ENCODE assay signal across 8 mouse cellular contexts in genomic region chr15:85576110-85576509, GRCm38 (mm10). TPM values are rescaled to one million over a fixed set of nuclear protein-coding genes. Genes with fewer than 3 reads are reported as not detected.
DNase-seq lines count a peak whose midpoint lies in the region; ATAC-seq and TF ChIP-seq lines count a peak whose summit lies in the region.

No protein-coding gene starts in this region.

- ATAC-seq in heart, embryonic 11.5 days (replicated peaks; ENCODE audit: insufficient number of reproducible peaks, low FRiP score, low TSS enrichment): no peak
- ATAC-seq in forebrain, embryonic 16.5 days: no peak
- no peak for ATAC-seq in midbrain, embryonic 13.5 days

- intact Hi-C loops in heart, postnatal 36 days (cut with DNase I): no loop called here
- intact Hi-C loops in left cerebral cortex, postnatal 25 days (cut with DNase I): loop anchor here (5.0 kb wide), 1 partner anchor 174 kb away; no protein-coding TSS in a partner anchor

- H3K27me3 ChIP-seq in heart, embryonic 11.5 days (ENCODE audit: control insufficient read depth, insufficient read depth, low read length): peaks cover 84% of the 10 kb centered on the region
- H3K27me3 ChIP-seq in ES-Bruce4 (ENCODE audit: control insufficient read depth, insufficient read depth, low read length, poor library complexity, severe bottlenecking): peaks cover 23% of the 10 kb centered on the region
- H3K27me3 ChIP-seq in forebrain, embryonic 16.5 days (replicated peaks; ENCODE audit: control insufficient read depth, insufficient read depth, low read length): peaks cover 21% of the 10 kb centered on the region
- H3K27me3 ChIP-seq in midbrain, embryonic 13.5 days: peaks cover 79% of the 10 kb centered on the region

- DNase-seq in heart, postnatal 36 days: no peak
- DNase-seq in cerebellum, adult 18-20 months: no peak
- no peak for DNase-seq in layer of hippocampus, postnatal 25 days (ENCODE audit: extremely low spot score in 1 of 2, low spot score in 1 of 2)
- DNase-seq in left cerebral cortex, postnatal 25 days (ENCODE audit: low spot score in 2 of 2): no peak

- H3K9ac ChIP-seq in heart, embryonic 11.5 days (ENCODE audit: low read depth, low read length): no peak overlapping the region
- H3K9ac ChIP-seq in ES-Bruce4 (ENCODE audit: low read depth, poor library complexity, severe bottlenecking): peak overlapping the region; percentile 36
- H3K9ac ChIP-seq in forebrain, embryonic 16.5 days (replicated peaks; ENCODE audit: low read depth, low read length): peak overlapping the region; percentile 62
- H3K9ac ChIP-seq in midbrain, embryonic 13.5 days (replicated peaks): peak overlapping the region; percentile 71

- H3K27ac ChIP-seq in heart, embryonic 11.5 days (ENCODE audit: low read depth, low read length): no peak overlapping the region
- no peak overlapping the region for H3K27ac ChIP-seq in ES-Bruce4 (ENCODE audit: insufficient read depth, low read length)
- H3K27ac ChIP-seq in forebrain, embryonic 16.5 days (ENCODE audit: low read length): peak overlapping the region; percentile 75
- H3K27ac ChIP-seq in midbrain, embryonic 13.5 days: peak overlapping the region; percentile 69; the same call in 1 of the 2 replicates

- WGBS in heart, embryonic 11.5 days (ENCODE audit: insufficient replicate concordance): 2% methylated on average over 20 of the region's 20 CpGs
- WGBS in forebrain, embryonic 16.5 days: 1% methylated on average over 20 of the region's 20 CpGs
- WGBS in midbrain, embryonic 13.5 days: 0% methylated on average over 20 of the region's 20 CpGs

- TF ChIP-seq EP300 in ES-Bruce4 (IDR thresholded peaks at IDR 0.05; ENCODE audit: insufficient read depth, low read depth, low read length): no peak

- no peak for TF ChIP-seq CTCF in ES-Bruce4 (IDR thresholded peaks at IDR 0.05; ENCODE audit: low read depth, low read length)

- peak overlapping the region; percentile 59 for H3K4me2 ChIP-seq in heart, embryonic 11.5 days
- peak overlapping the region; percentile 96 for H3K4me2 ChIP-seq in forebrain, embryonic 16.5 days (ENCODE audit: low read length)
- peak overlapping the region; percentile 95 for H3K4me2 ChIP-seq in midbrain, embryonic 13.5 days (replicated peaks)

- peaks cover 14% of the 10 kb centered on the region for H3K4me1 ChIP-seq in heart, embryonic 11.5 days (ENCODE audit: control insufficient read depth, insufficient read depth, low read length)
- no peaks in the 10 kb centered on the region for H3K4me1 ChIP-seq in ES-Bruce4 (ENCODE audit: control insufficient read depth, insufficient read depth, low read length)
- H3K4me1 ChIP-seq in forebrain, embryonic 16.5 days (replicated peaks; ENCODE audit: control insufficient read depth, insufficient read depth, low read length): peaks cover 65% of the 10 kb centered on the region
- H3K4me1 ChIP-seq in midbrain, embryonic 13.5 days (replicated peaks): peaks cover 72% of the 10 kb centered on the region

- H3K4me3 ChIP-seq in heart, embryonic 11.5 days (ENCODE audit: low read depth, low read length): peak overlapping the region; percentile 29; the same call in 1 of the 2 replicates
- H3K4me3 ChIP-seq in ES-Bruce4 (ENCODE audit: low read depth, low read length): peak overlapping the region; percentile 48
- peak overlapping the region; percentile 70 for H3K4me3 ChIP-seq in forebrain, embryonic 16.5 days (replicated peaks; ENCODE audit: low read length)
- H3K4me3 ChIP-seq in midbrain, embryonic 13.5 days (replicated peaks): peak overlapping the region; percentile 73

- TF ChIP-seq POLR2A in ES-Bruce4 (IDR thresholded peaks at IDR 0.05; ENCODE audit: insufficient read depth, low read length): no peak

- H3K9me3 ChIP-seq in heart, embryonic 11.5 days (replicated peaks; ENCODE audit: control insufficient read depth, low read length): no peaks in the 10 kb centered on the region
- H3K9me3 ChIP-seq in ES-Bruce4 (replicated peaks; ENCODE audit: control insufficient read depth, insufficient read depth, low read length, poor library complexity, severe bottlenecking): no peaks in the 10 kb centered on the region
- no peaks in the 10 kb centered on the region for H3K9me3 ChIP-seq in forebrain, embryonic 16.5 days (ENCODE audit: control insufficient read depth, low read length)
- H3K9me3 ChIP-seq in midbrain, embryonic 13.5 days: no peaks in the 10 kb centered on the region

- no peaks in the 10 kb centered on the region for H3K36me3 ChIP-seq in heart, embryonic 11.5 days (ENCODE audit: control insufficient read depth, insufficient read depth, low read length)
- H3K36me3 ChIP-seq in ES-Bruce4 (ENCODE audit: control insufficient read depth, insufficient read depth, low read length, poor library complexity, severe bottlenecking): no peaks in the 10 kb centered on the region
- no peaks in the 10 kb centered on the region for H3K36me3 ChIP-seq in forebrain, embryonic 16.5 days (ENCODE audit: control insufficient read depth, insufficient read depth)
- no peaks in the 10 kb centered on the region for H3K36me3 ChIP-seq in midbrain, embryonic 13.5 days

RNA-seq across cellular contexts. Expression of gene Wnt7b, which starts 6.2 kb away (rescaled TPM):
- 0.52 and 1.5 TPM in 2 replicates for polyA plus RNA-seq in heart, embryonic 11.5 days (2014; fragmentation: Nextera tagmentation; extraction: Ambion mirVana)
- under 1 TPM; 0.11 to 0.25 TPM for total RNA-seq in heart, postnatal 36 days (2021)
- polyA plus RNA-seq in ES-Bruce4 (2011; ENCODE audit: insufficient read depth, insufficient read length, low read depth, missing spikeins): 29.8 and 30.2 TPM in 2 replicates
- 110 and 125 TPM in 2 replicates for polyA plus RNA-seq in forebrain, embryonic 16.5 days (2015; fragmentation: Nextera tagmentation; extraction: Ambion mirVana)
- 55.9 and 63.4 TPM in 2 replicates for polyA plus RNA-seq in midbrain, embryonic 13.5 days (2015; fragmentation: Nextera tagmentation; extraction: Ambion mirVana)
- 10 to 100 TPM; 45.3 to 46.9 TPM for total RNA-seq in layer of hippocampus, postnatal 25 days (2021)
- 10 to 100 TPM; 31.3 to 34.4 TPM for total RNA-seq in left cerebral cortex, postnatal 25 days (2021)

Comparison
In these comparisons a context has a peak if more than half of its experiments do, and no peak if none do; other contexts are left out.
1. H3K27ac ChIP-seq: peak in forebrain, embryonic 16.5 days (single experiment) and midbrain, embryonic 13.5 days (single experiment); none in heart, embryonic 11.5 days (single experiment) and ES-Bruce4 (single experiment).
2. RNA of gene Wnt7b, which starts 6.2 kb away (polyA plus RNA-seq): 110 to 125 TPM in forebrain, embryonic 16.5 days, 55.9 to 63.4 TPM in midbrain, embryonic 13.5 days and 29.8 to 30.2 TPM in ES-Bruce4; 0.52 to 1.5 TPM in heart, embryonic 11.5 days; every median in the first group is over 10 times any median in the second.
3. Peak in every context shown above with its lines, with median percentiles within 50 percentile points of each other: H3K4me2 ChIP-seq and H3K4me3 ChIP-seq.